Mouse (Mus musculus) mesoderm, embryonic 11.5 days (tissue): ENCODE data around the gene Npas1.

ENCODE experiments used
- DNase-seq: peaks from one replicate; pipeline ENCODE4 v3.0.0-alpha.2; 2012; ENCODE audit warnings: low read depth, low spot score

The Npas1 gene

DNA sequence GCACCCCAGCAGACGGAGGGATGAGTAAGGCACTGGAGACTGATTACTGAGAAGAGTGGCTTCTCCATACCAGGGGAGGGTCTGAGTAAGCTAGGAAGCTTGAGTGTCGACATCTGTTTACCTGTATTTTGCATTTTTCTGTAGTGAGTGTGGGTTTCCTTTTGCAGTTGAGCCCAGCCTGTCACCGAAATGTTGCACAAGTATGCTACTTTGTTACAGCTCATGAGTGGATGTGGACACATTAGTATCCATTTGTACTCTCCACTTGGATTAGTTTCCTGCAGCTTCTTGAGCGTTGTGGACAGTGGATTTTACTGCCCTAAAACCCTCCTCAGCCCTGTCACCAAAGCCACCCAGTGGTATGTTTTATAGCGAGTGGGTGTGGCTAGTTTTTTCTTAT lies 58.8 kb downstream of the Npas1 start:
- no peak for DNase-seq

DNA sequence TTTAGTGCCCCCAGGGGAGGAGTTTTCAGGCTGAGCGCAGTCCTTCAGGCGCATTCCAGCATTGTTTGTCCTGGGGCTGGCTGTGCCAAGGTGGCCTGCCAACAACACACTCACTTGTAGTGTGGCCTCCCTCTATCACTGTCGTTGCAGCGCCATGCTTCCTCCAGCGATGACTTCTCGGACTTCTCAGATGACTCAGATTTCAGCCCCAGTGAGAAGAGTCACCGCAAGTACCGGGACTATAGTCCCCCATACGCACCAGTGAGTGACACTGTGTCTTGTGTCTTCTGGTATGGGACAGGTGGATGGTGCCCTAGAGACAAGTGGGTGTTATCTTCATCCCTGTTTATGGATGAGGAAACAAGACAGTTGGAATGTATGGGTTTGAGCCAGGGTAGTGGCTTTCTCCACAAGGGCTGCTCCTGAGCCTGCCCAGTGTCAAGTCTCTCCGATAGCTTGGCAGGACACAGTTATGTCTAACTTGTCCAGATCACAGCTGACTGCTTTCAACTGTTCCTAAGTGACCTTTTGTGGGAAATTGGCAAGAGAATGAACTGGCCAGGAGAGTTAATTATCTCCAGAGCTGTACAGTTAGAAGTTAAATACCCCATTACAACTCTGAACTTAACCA lies 60.3 kb downstream of the Npas1 start:
- no peak for DNase-seq

DNA sequence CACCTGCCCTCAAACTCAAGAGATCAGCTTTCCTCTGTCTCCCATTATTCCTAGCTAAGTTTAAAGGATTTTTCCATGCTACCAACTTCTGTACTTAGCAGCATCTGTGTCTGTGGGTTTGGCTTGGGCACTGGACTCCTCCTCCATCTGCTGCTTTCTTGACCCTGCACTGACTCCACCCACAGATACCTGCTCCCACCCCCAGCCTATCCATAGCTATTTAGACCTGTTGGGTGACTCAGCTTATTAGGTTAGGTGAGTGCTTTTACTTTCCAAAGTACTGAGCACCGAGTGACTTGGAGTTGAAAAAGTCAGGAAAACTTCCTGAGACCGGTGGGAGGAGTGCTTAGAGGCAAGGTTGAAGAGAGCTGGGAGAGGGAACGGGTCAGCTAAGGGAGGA lies 62.1 kb downstream of the Npas1 start:
- no peak for DNase-seq

DNA sequence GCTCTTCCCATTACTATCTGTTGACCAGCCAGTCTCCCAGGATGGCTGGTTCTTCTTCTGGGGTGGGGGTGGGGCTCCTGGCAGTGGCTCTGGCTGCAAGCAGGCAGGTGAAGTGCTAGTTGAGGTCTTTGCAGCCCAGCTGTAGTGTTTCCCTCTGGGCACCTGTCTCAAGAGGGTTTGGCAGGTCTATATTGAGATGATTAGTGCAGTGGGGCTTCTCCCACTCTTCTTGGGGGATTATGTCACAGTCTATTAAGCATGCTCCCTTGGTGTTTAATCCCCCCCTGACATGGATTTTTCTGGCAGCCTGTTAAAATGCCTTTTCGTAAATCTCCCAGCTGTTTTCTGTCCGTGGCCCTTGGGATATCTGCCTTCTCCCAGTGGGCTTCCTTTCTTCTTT lies 64.6 kb downstream of the Npas1 start:
- no peak for DNase-seq

DNA sequence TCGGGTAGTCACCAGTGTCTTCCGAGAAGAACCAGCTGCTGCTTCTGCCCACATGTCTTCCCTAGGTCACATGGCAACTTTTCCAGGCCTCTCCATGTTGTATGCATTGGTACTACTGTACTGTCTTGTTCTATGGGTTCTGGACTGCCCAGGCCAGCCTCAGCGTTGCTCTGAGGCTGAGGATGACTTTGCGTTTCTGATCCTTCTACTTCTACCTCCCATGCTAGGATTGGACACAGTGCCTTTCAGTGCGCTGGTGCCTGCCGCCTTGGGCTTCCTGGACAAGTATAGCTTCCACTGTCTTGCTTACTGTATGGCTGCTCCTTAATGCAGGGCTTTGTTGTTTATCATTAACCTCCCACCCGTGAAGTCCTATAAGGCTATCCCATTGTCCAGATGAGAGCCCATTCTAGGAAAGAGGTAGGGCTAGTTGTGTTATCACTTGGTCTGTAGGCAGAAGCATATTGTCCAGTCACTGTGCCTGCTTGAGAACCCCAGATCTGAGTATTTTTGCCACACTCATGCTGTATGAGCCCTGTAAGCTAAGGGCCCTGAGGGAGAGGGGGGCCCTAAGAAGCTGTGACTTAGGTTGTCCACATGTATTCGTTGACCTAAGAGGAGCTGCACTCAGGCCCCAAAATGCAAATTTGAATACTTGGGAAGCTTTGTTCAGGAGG lies 65.2 kb downstream of the Npas1 start:
- DNase-seq, result no peak

DNA sequence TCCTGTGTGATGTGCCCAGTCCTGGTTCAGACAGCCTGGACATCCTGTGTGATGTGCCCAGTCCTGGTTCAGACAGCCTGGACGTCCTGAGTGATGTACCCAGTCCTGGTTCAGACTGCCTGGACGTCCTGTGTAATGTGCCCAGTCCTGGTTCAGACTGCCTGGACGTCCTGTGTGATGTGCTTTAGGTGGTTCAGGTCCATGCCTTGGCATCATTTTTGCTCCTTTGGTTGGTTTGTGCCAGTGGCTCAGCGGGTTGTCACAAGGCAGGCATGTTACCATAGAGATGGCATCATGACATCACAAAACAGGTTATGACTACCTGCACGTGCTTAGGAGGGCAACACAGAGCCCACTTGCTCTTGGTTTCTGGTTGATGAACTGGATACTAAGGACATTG lies 66.4 kb downstream of the Npas1 start:
- DNase-seq, result no peak

DNA sequence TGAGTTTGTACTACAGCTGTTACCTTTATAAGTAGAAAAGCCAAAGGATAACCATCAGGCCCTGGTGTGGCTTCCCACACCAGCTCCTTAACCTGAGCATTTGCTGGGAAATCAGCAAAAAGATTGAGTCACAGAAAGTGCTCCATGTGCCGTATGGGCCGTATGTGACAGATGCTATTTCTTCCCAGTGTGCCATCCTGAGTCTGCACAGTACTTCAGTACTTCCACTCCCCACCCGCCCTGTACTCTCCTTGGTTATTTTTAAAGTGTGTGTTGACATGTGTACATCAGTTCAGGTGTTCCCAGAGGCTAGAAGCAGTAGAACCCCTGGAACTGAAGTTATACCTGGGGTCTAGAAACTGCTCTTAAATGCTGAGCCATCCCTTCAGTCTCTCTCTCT lies 70.5 kb downstream of the Npas1 start:
- no peak for DNase-seq
